Mouse (Mus musculus): ENCODE results near the gene Fam129a.
"Not testable (repeated sequence)": the region's sequence is repeated elsewhere in the genome, so short reads cannot be mapped to it uniquely, and the experiment has no call there.

Gene Fam129a

GRCm38 (mm10) chr1:151705723-151706396, 134.9 kb downstream of the Fam129a start:
- DNase-seq: peak; percentile 94

GRCm38 (mm10) chr1:151706397-151706752, 135.4 kb downstream of the Fam129a start:
- no peak for DNase-seq

- peak; percentile 60 for DNase-seq
Observed at GRCm38 (mm10) chr1:151708966-151709733, 138.2 kb downstream of the Fam129a start.

- DNase-seq: no peak
Observed at GRCm38 (mm10) chr1:151709734-151710022, 138.7 kb downstream of the Fam129a start.

- peak; percentile 21 for DNase-seq
Observed at GRCm38 (mm10) chr1:151710424-151711055, 139.6 kb downstream of the Fam129a start.

- DNase-seq: no peak
Observed at GRCm38 (mm10) chr1:151711062-151711461, 140.1 kb downstream of the Fam129a start.

- DNase-seq: no peak
Observed at GRCm38 (mm10) chr1:151712664-151713063, 141.7 kb downstream of the Fam129a start.

GRCm38 (mm10) chr1:151713622-151714021, 142.6 kb downstream of the Fam129a start:
- DNase-seq: no peak

- no peak for DNase-seq
Observed at GRCm38 (mm10) chr1:151716024-151716710, 145.2 kb downstream of the Fam129a start.

GRCm38 (mm10) chr1:151717624-151718023, 146.6 kb downstream of the Fam129a start:
- no peak for DNase-seq

GRCm38 (mm10) chr1:151718575-151718974, 147.6 kb downstream of the Fam129a start:
- peak; percentile 42 for DNase-seq

GRCm38 (mm10) chr1:151719911-151720310, 148.9 kb downstream of the Fam129a start:
- DNase-seq: no peak

- DNase-seq: no peak
Observed at GRCm38 (mm10) chr1:151720566-151720965, 149.6 kb downstream of the Fam129a start.

- DNase-seq: peak; percentile 42
Observed at GRCm38 (mm10) chr1:151721357-151721983, 150.5 kb downstream of the Fam129a start.

GRCm38 (mm10) chr1:151723771-151724170, 152.8 kb downstream of the Fam129a start:
- DNase-seq: no peak

- DNase-seq: no peak
Observed at GRCm38 (mm10) chr1:151725590-151725989, 154.6 kb downstream of the Fam129a start.

- no peak for DNase-seq
Observed at GRCm38 (mm10) chr1:151726358-151726757, 155.4 kb downstream of the Fam129a start.

GRCm38 (mm10) chr1:151728141-151728540, 157.2 kb downstream of the Fam129a start:
- DNase-seq: no peak

GRCm38 (mm10) chr1:151737146-151737545, 166.2 kb downstream of the Fam129a start:
- no peak for DNase-seq

- DNase-seq: no peak
Observed at GRCm38 (mm10) chr1:151741199-151741621, 170.2 kb downstream of the Fam129a start.

- DNase-seq: not testable (repeated sequence)
Observed at GRCm38 (mm10) chr1:151749894-151750293, 178.9 kb downstream of the Fam129a start.

GRCm38 (mm10) chr1:151752946-151753345, 182.0 kb downstream of the Fam129a start:
- no peak for DNase-seq

GRCm38 (mm10) chr1:151753374-151753929, 182.5 kb downstream of the Fam129a start:
- no peak for DNase-seq

Data from lung, postnatal 36 days (tissue).